ENCODE assay signal across 16 mouse cellular contexts in genomic region chr2:68431024-68431962, GRCm38 (mm10). TPM values are rescaled to one million over a fixed set of nuclear protein-coding genes. Genes with fewer than 3 reads are reported as not detected.
DNase-seq lines count a peak whose midpoint lies in the region; ATAC-seq and TF ChIP-seq lines count a peak whose summit lies in the region.
"Had no signal": no experiment of that assay in that cellular context is flagged by ENCODE, and none has a peak within 500 bp of the region (broad histone marks: within the 10 kb centered on the region; RNA-seq: fewer than 3 reads in every experiment).

No protein-coding gene starts in this region.

- no peak overlapping the region for H3K9ac ChIP-seq in limb, embryonic 11.5 days (ENCODE audit: low read length)
- peak overlapping the region; percentile 6; the same call in 1 of the 2 replicates for H3K9ac ChIP-seq in heart, embryonic 12.5 days
- no peak overlapping the region for H3K9ac ChIP-seq in intestine, embryonic 15.5 days
- no peak overlapping the region for H3K9ac ChIP-seq in neural tube, embryonic 15.5 days (replicated peaks)
- H3K9ac ChIP-seq: hindbrain, embryonic 13.5 days; kidney, embryonic 15.5 days; liver, embryonic 15.5 days had no signal

- intact Hi-C loops in left cerebral cortex, adult 2 months (cut with DNase I) = no loop called here

- no peak for TF ChIP-seq CTCF in small intestine, adult 2 months (IDR thresholded peaks at IDR 0.05; ENCODE audit: extremely low read depth, insufficient read length, insufficient replicate concordance, low read depth, low read length)
- no peak for TF ChIP-seq CTCF in left cerebral cortex, adult 2 months (IDR thresholded peaks at IDR 0.05)

- H3K4me3 ChIP-seq in limb, embryonic 11.5 days (ENCODE audit: low read depth, low read length) = no peak overlapping the region
- H3K4me3 ChIP-seq in limb, embryonic 10.5 days = no peak overlapping the region
- H3K4me3 ChIP-seq in heart, embryonic 12.5 days = no peak overlapping the region
- no peak overlapping the region for H3K4me3 ChIP-seq in intestine, embryonic 15.5 days (replicated peaks)
- no peak overlapping the region for H3K4me3 ChIP-seq in small intestine, adult 2 months (ENCODE audit: low read depth, low read length)
- H3K4me3 ChIP-seq in neural tube, embryonic 15.5 days (replicated peaks) = no peak overlapping the region
- no peak overlapping the region for H3K4me3 ChIP-seq in left cerebral cortex, adult 2 months
- H3K4me3 ChIP-seq in midbrain, embryonic 10.5 days = no peak overlapping the region
- H3K4me3 ChIP-seq: embryonic facial prominence, embryonic 10.5 days; hindbrain, embryonic 13.5 days; kidney, embryonic 15.5 days; liver, embryonic 15.5 days had no signal

- no peaks in the 10 kb centered on the region for H3K36me3 ChIP-seq in limb, embryonic 11.5 days (ENCODE audit: control insufficient read depth, insufficient read depth, low read length)
- H3K36me3 ChIP-seq in limb, embryonic 10.5 days = no peaks in the 10 kb centered on the region
- no peaks in the 10 kb centered on the region for H3K36me3 ChIP-seq in heart, embryonic 12.5 days
- H3K36me3 ChIP-seq in intestine, embryonic 15.5 days = no peaks in the 10 kb centered on the region
- no peaks in the 10 kb centered on the region for H3K36me3 ChIP-seq in small intestine, adult 2 months (ENCODE audit: control insufficient read depth, insufficient read depth, low read length)
- no peaks in the 10 kb centered on the region for H3K36me3 ChIP-seq in neural tube, embryonic 15.5 days
- H3K36me3 ChIP-seq in midbrain, embryonic 10.5 days = peaks cover 6% of the 10 kb centered on the region; the same call in 1 of the 2 replicates
- H3K36me3 ChIP-seq: embryonic facial prominence, embryonic 10.5 days; hindbrain, embryonic 13.5 days; kidney, embryonic 15.5 days; liver, embryonic 15.5 days had no signal

- TF ChIP-seq POLR2A in small intestine, adult 2 months (IDR thresholded peaks at IDR 0.05; ENCODE audit: low read depth, low read length) = no peak

- H3K27me3 ChIP-seq in limb, embryonic 11.5 days (ENCODE audit: control insufficient read depth, insufficient read depth, low read length) = no peaks in the 10 kb centered on the region
- no peaks in the 10 kb centered on the region for H3K27me3 ChIP-seq in limb, embryonic 10.5 days (ENCODE audit: low read depth, poor library complexity, severe bottlenecking)
- no peaks in the 10 kb centered on the region for H3K27me3 ChIP-seq in heart, embryonic 12.5 days (replicated peaks)
- H3K27me3 ChIP-seq in intestine, embryonic 15.5 days (replicated peaks) = no peaks in the 10 kb centered on the region; the same call in 1 of the 2 replicates
- no peaks in the 10 kb centered on the region for H3K27me3 ChIP-seq in small intestine, adult 2 months (ENCODE audit: control insufficient read depth, insufficient read depth, low read length)
- no peaks in the 10 kb centered on the region for H3K27me3 ChIP-seq in neural tube, embryonic 15.5 days (replicated peaks)
- H3K27me3 ChIP-seq in midbrain, embryonic 10.5 days (ENCODE audit: low read depth, poor library complexity, severe bottlenecking) = no peaks in the 10 kb centered on the region
- H3K27me3 ChIP-seq: hindbrain, embryonic 13.5 days; kidney, embryonic 15.5 days had no signal

- 52% methylated on average over 14 of the region's 14 CpGs for WGBS in limb, embryonic 11.5 days
- 81% methylated on average over 14 of the region's 14 CpGs for WGBS in limb, embryonic 10.5 days
- WGBS in heart, embryonic 12.5 days = 44% methylated on average over 14 of the region's 14 CpGs
- WGBS in intestine, embryonic 15.5 days = 79% methylated on average over 14 of the region's 14 CpGs
- WGBS in small intestine, adult 2 months = 21% methylated on average over 14 of the region's 14 CpGs
- 89% methylated on average over 14 of the region's 14 CpGs for WGBS in neural tube, embryonic 15.5 days
- WGBS in midbrain, embryonic 10.5 days = 90% methylated on average over 14 of the region's 14 CpGs

- no peaks in the 10 kb centered on the region for H3K9me3 ChIP-seq in limb, embryonic 11.5 days (ENCODE audit: control insufficient read depth, low read length)
- H3K9me3 ChIP-seq in limb, embryonic 10.5 days (replicated peaks) = no peaks in the 10 kb centered on the region
- H3K9me3 ChIP-seq in heart, embryonic 12.5 days (replicated peaks) = no peaks in the 10 kb centered on the region
- no peaks in the 10 kb centered on the region for H3K9me3 ChIP-seq in intestine, embryonic 15.5 days
- H3K9me3 ChIP-seq in neural tube, embryonic 15.5 days (replicated peaks) = no peaks in the 10 kb centered on the region
- H3K9me3 ChIP-seq in midbrain, embryonic 10.5 days (replicated peaks) = no peaks in the 10 kb centered on the region
- H3K9me3 ChIP-seq: embryonic facial prominence, embryonic 10.5 days; hindbrain, embryonic 13.5 days; kidney, embryonic 15.5 days; liver, embryonic 15.5 days had no signal

- ATAC-seq in limb, embryonic 11.5 days (ENCODE audit: insufficient number of reproducible peaks, low FRiP score, low TSS enrichment, low read depth) = 0 out of 2 replicates have a peak, but pooled peaks have one; percentile 52
- peak; percentile 71 for ATAC-seq in heart, embryonic 12.5 days (ENCODE audit: insufficient number of reproducible peaks, low FRiP score)
- ATAC-seq in intestine, embryonic 15.5 days = peak; percentile 62
- ATAC-seq in neural tube, embryonic 15.5 days (ENCODE audit: low FRiP score) = no peak

- no peak overlapping the region for H3K27ac ChIP-seq in limb, embryonic 11.5 days (replicated peaks; ENCODE audit: low read depth, low read length)
- H3K27ac ChIP-seq in limb, embryonic 10.5 days = no peak overlapping the region
- peak overlapping the region; percentile 92 for H3K27ac ChIP-seq in heart, embryonic 12.5 days (ENCODE audit: poor library complexity, severe bottlenecking)
- H3K27ac ChIP-seq in intestine, embryonic 15.5 days = peak overlapping the region; percentile 13; the same call in 1 of the 2 replicates
- peak overlapping the region; percentile 40 for H3K27ac ChIP-seq in small intestine, adult 2 months (ENCODE audit: insufficient read depth, low read depth, low read length)
- H3K27ac ChIP-seq in neural tube, embryonic 15.5 days (replicated peaks) = no peak overlapping the region
- no peak overlapping the region for H3K27ac ChIP-seq in left cerebral cortex, adult 2 months
- no peak overlapping the region for H3K27ac ChIP-seq in midbrain, embryonic 10.5 days (replicated peaks)
- H3K27ac ChIP-seq: embryonic facial prominence, embryonic 10.5 days; hindbrain, embryonic 13.5 days; kidney, embryonic 15.5 days; liver, embryonic 15.5 days had no signal

- H3K4me2 ChIP-seq in limb, embryonic 11.5 days (ENCODE audit: low read depth, severe bottlenecking) = no peak overlapping the region
- H3K4me2 ChIP-seq in heart, embryonic 12.5 days = peak overlapping the region; percentile 46
- H3K4me2 ChIP-seq in intestine, embryonic 15.5 days (replicated peaks) = no peak overlapping the region
- no peak overlapping the region for H3K4me2 ChIP-seq in neural tube, embryonic 15.5 days
- H3K4me2 ChIP-seq: hindbrain, embryonic 13.5 days; kidney, embryonic 15.5 days; liver, embryonic 15.5 days; midbrain, embryonic 11.5 days had no signal

- H3K4me1 ChIP-seq in limb, embryonic 11.5 days (ENCODE audit: control insufficient read depth, insufficient read depth, low read length) = peaks cover 11% of the 10 kb centered on the region
- H3K4me1 ChIP-seq in limb, embryonic 10.5 days = peaks cover 57% of the 10 kb centered on the region
- H3K4me1 ChIP-seq in heart, embryonic 12.5 days (replicated peaks) = peaks cover 81% of the 10 kb centered on the region
- peaks cover 15% of the 10 kb centered on the region for H3K4me1 ChIP-seq in intestine, embryonic 15.5 days (replicated peaks)
- H3K4me1 ChIP-seq in small intestine, adult 2 months (ENCODE audit: control insufficient read depth, insufficient read depth, insufficient read length, low read length) = peaks cover 36% of the 10 kb centered on the region
- peaks cover 20% of the 10 kb centered on the region for H3K4me1 ChIP-seq in neural tube, embryonic 15.5 days
- H3K4me1 ChIP-seq in midbrain, embryonic 10.5 days = peaks cover 32% of the 10 kb centered on the region
- H3K4me1 ChIP-seq: liver, embryonic 15.5 days had no signal

- DNase-seq in limb, embryonic 11.5 days (ENCODE audit: low spot score) = peak; percentile 52
- DNase-seq in limb, embryonic 10.5 days (ENCODE audit: low spot score) = no peak
- DNase-seq in left cerebral cortex, adult 2 months (ENCODE audit: extremely low spot score in 1 of 2, low spot score in 2 of 2) = no peak
- no peak for DNase-seq in midbrain, embryonic 10.5 days (ENCODE audit: low spot score)
- DNase-seq: adrenal gland, adult 8-10 months; gastrocnemius, postnatal 25 days; left cerebral cortex, postnatal 4 days had no signal

RNA-seq across cellular contexts. Expression of gene Stk39, which starts 40.8 kb away (rescaled TPM):
- polyA plus RNA-seq in limb, embryonic 11.5 days (2014; fragmentation: Nextera tagmentation; extraction: Ambion mirVana) = 22.3 and 25.3 TPM in 2 replicates
- polyA plus RNA-seq in limb, embryonic 10.5 days (2016; fragmentation: Nextera tagmentation; extraction: Ambion mirVana) = 22.1 and 27.9 TPM in 2 replicates
- 75.5 and 77.2 TPM in 2 replicates for polyA plus RNA-seq in heart, embryonic 12.5 days (2016; fragmentation: Nextera tagmentation; extraction: Ambion mirVana)
- polyA plus RNA-seq in intestine, embryonic 15.5 days (2015; fragmentation: Nextera tagmentation; extraction: Ambion mirVana) = 14.2 and 14.5 TPM in 2 replicates
- polyA plus RNA-seq in small intestine, adult 2 months (2012; rRNA removed) = 4.6 and 4.8 TPM in 2 replicates
- polyA plus RNA-seq in neural tube, embryonic 15.5 days (2015; fragmentation: Nextera tagmentation; extraction: Ambion mirVana) = 26.4 and 27.3 TPM in 2 replicates
- 10 to 100 TPM; 82.0 to 87.6 TPM for total RNA-seq in left cerebral cortex, adult 2 months (2021)
- polyA plus RNA-seq in midbrain, embryonic 10.5 days (2016; fragmentation: Nextera tagmentation; extraction: Ambion mirVana) = 30.1 and 37.5 TPM in 2 replicates

Comparison
In these comparisons a context has a peak if more than half of its experiments do, and no peak if none do; other contexts are left out.
1. H3K27ac ChIP-seq: peak in heart, embryonic 12.5 days (single experiment), intestine, embryonic 15.5 days (single experiment) and small intestine, adult 2 months (single experiment); none in limb, embryonic 11.5 days (single experiment), limb, embryonic 10.5 days (single experiment), neural tube, embryonic 15.5 days (single experiment), left cerebral cortex, adult 2 months (single experiment) and midbrain, embryonic 10.5 days (single experiment).